Mouse (Mus musculus) layer of hippocampus, postnatal 36 days (tissue): ENCODE data around the gene Polr3h. TPM values are rescaled to one million over a fixed set of nuclear protein-coding genes. Genes with fewer than 3 reads are reported as not detected.
"Not testable (repeated sequence)": the region's sequence is repeated elsewhere in the genome, so short reads cannot be mapped to it uniquely, and the experiment has no call there.

Source experiments
- DNase-seq, 2 experiments: peaks; one replicate each; pipeline ENCODE4 v3.0.0; 2022
- total RNA-seq, 2 experiments: library from RNA; stranded (reverse); gene quantifications; 2 replicates each; pipeline ENCODE4 v1.2.3; 2021

Polr3h gene
- total RNA-seq, result 10 to 100 TPM; 44.5 to 48.2 TPM

GRCm38 (mm10) chr15:81925760-81926445 lies at the start of gene Polr3h:
Gene Polr3h, minus strand, starts transcription at chr15:81926240.
- peak; percentile 92 to 93 for DNase-seq

DNA sequence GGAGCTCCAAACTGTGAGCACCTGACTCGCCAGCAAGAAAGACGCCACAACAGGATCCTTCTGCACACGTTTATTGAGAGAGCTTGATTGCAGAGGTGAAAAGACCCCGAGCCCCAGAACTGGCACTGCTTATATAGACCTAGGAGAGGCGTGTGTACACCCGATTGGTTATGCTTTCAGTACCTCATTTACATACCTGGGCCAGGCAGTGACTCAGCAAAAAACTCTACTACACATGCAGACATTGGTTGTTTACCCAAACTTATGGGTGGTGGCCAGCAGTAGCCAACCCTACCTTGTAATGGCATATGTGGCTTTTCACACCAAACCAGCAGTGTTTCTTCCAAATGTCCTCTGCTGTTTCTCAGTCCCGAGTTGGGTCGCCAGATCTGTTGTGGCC lies 49.1 kb upstream of the Polr3h start:
- DNase-seq, result not testable (repeated sequence)

DNA sequence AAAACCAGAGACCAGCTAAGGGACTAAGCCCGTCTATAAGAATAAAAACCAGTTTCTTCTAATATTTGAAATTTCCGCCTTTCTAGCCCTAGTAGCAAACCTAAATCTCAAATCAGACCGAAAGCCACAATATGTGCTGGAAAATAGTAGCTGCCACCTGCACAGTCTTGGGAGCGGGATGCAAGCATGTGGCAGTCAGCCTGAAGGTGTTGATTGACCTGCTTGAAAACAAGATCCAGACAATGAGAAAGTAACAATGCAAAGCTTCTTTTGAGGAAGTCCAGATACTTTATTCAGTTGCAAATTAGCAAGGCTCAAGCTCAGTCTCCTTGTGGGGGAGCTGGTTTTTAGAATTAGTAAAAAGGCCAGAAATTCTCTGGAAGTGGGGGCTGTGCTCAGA lies 44.5 kb upstream of the Polr3h start:
- not testable (repeated sequence) for DNase-seq

- not testable (repeated sequence) for DNase-seq
These were observed 43.6 kb upstream of the Polr3h start for GRCm38 (mm10) chr15:81969635-81970034.

GRCm38 (mm10) chr15:81969173-81969572 lies 43.1 kb upstream of the Polr3h start:
- DNase-seq, result no peak

- DNase-seq, result no peak
These were observed 42.4 kb upstream of the Polr3h start for GRCm38 (mm10) chr15:81968447-81968846.

- no peak for DNase-seq
These were observed 41.8 kb upstream of the Polr3h start for GRCm38 (mm10) chr15:81967821-81968220.

DNA sequence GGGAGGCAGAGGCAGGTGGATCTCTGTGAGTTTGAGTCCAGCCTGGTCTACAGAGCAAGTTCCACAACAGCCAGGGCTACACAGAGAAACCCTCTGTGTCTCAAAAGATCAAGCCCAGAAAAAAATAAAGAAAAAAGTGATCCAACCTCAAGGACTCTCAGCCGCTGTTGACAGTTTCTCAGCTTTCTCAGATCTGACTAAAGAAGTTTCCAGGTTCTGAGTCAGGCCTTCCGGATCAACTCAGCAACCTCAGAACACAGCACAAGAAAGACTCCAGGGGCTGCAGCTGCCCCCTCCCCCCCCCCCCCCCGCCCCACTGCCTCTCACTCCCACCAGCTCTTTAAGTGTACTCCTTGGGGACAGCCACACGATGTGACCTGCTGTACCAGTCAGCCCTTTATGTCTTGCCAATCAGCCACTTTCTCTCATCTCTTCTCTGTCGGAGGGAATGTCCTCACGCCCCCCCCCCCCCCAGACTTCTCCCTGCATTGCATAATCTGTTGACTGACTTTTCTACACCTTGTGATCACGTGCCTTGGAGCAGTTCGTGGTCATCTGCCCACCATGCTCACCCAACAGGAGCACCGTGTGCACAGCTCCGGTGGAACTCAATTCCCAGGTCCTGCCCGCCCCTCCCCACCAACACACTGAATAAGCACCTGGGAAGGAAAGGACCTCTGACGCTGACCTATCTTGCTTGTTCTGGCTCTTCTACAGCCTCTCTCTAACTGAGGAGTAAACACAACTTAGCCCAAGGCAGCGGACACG lies 40.2 kb upstream of the Polr3h start:
- no peak for DNase-seq

DNA sequence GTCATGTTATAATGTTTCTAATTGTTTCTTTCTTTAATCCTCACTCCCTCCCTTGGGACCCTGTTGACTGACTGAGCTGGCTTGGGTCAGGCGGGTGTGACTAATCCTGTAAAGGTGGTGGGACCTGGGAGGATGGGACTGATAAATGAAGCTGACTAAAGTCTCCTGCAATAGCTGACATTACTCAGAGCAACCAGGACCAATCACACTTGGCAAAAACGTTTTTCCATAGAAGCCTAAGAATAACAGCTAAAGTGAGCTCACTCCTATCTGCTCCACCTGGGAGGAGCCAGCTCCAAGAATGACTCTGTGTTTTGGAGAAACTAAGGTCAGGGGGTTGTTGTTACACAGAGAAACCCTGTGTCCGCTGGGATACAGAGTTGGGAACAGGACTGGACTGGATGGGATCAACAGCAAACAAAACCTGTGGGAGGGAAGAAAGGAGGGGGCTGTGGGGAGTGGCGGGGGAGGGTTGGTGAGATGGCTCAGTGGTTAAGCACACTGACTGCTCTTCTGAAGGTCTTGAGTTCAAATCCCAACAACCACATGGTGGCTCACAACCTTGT lies 39.0 kb upstream of the Polr3h start:
- no peak for DNase-seq

- no peak for DNase-seq
These were observed 38.2 kb upstream of the Polr3h start for GRCm38 (mm10) chr15:81964262-81964661.

DNA sequence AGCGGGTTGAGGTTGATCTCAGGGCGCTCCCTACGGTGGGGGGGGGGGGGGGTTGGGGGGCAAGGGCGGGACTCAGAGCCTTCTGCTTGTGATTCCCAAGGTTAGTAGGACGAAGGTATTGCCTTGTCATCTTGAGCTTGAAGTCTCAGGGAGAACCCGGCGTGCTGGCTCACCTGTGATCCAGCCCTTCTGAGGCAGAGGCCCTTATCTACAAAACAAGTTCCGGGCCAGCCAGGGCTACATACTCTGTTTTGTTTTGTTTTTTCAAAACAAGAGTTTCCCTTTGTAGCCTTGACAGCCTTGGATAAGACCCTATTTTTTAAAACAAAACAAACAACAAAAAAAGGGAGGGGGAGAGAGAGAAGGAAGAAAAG lies 35.0 kb upstream of the Polr3h start:
- DNase-seq, result no peak

GRCm38 (mm10) chr15:81960171-81961077 lies 34.4 kb upstream of the Polr3h start, which contains the start of gene Pmm1:
Gene Pmm1, minus strand, starts transcription at chr15:81960930.
- DNase-seq, result peak; percentile 96

- no peak for DNase-seq
These were observed 32.9 kb upstream of the Polr3h start for GRCm38 (mm10) chr15:81958906-81959305.

GRCm38 (mm10) chr15:81957598-81957997 lies 31.6 kb upstream of the Polr3h start:
- DNase-seq, result no peak

DNA sequence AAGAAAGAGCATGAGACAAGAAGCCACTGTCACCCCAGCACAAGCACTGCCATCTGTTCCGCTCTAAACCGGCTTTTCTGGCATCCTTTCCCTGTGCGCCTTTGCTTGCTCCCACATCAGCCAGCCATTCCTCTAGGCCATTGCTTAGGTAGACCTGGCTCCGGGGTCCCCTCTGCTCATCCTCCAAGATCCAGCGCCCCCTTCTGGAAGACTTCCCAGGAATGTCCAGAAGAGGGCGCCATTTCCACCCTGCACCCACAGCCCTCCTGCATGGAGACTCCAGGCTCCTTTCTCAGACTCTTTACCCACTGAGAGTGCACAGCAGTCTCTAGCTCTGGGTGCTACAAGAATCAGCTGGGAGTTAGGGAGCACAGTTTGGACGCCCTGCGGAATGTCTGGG lies 30.4 kb upstream of the Polr3h start:
- peak; percentile 48 to 59 for DNase-seq

GRCm38 (mm10) chr15:81955414-81955813 lies 29.4 kb upstream of the Polr3h start:
- DNase-seq, result no peak

- DNase-seq, result no peak
These were observed 28.7 kb upstream of the Polr3h start for GRCm38 (mm10) chr15:81954716-81955115.

- DNase-seq, result no peak
These were observed 28.1 kb upstream of the Polr3h start for GRCm38 (mm10) chr15:81954151-81954583.

DNA sequence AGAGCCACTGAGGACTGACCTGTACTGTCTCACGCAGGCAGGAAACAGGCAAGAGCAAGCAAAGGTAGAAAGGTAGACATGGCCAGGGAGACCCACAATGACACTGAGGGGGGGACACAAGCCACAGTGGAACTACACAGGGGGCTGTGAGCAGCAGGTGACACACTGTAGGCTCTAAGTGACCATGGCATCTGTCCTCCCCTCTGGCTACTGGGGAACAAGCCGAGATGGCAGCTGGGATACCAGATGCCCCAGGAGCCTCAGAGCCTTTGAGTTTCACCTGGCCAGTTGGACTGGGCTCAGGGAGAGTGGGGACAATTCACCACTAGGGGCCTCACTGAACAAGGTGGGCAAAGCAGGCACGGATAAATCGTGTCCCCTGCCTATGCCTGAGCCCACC lies 26.3 kb upstream of the Polr3h start:
- no peak for DNase-seq

- no peak for DNase-seq
These were observed 25.1 kb upstream of the Polr3h start for GRCm38 (mm10) chr15:81951159-81951558.

GRCm38 (mm10) chr15:81950716-81951115 lies 24.7 kb upstream of the Polr3h start:
- DNase-seq, result no peak

- DNase-seq, result no peak
These were observed 23.6 kb upstream of the Polr3h start for GRCm38 (mm10) chr15:81949476-81950131.
